Mouse (Mus musculus): ENCODE data around the gene Gemin4.

DNA sequence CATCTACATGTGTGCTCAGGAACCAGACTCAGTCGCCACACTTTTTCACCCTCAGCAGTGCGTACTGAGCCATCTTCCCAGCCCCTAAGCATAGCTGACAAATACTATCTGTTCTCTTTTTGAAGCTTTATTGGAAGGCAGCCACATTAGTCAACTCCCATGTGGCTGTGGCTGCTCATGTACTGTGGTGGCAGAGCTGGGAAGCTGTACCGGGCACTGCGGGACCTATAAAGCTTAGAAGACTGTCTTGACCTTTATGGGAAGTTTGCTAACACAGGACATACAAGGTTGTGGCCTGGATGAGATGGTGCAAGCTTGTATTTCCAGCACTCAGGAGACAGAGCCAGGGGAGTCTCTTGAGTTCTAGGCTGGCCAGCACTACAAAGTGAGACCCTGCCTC, 50.8 kb downstream of the Gemin4 start:
- TF ChIP-seq FLI1 (IDR thresholded peaks at IDR 0.05; ENCODE audit: low read length) (no peak), GATA1 (IDR thresholded peaks at IDR 0.05; ENCODE audit: borderline replicate concordance, low read length) (no peak)
